Mouse (Mus musculus) gastrocnemius, adult 18-20 months (tissue): ENCODE results near the gene Usp7. TPM values are rescaled to one million over a fixed set of nuclear protein-coding genes. Genes with fewer than 3 reads are reported as not detected.

Experiments used
- DNase-seq: peaks from one replicate; pipeline ENCODE4 v3.0.0; 2021; ENCODE audit warnings: low spot score
- total RNA-seq, 2 experiments: library from RNA; stranded (reverse); gene quantifications; 2 replicates each; pipeline ENCODE4 v1.2.3; 2021

Usp7 gene
- total RNA-seq, 2 experiments from 2014 or later, result 56.1 to 62.5 TPM

GRCm38 (mm10) chr16:8724031-8724430 is 68.1 kb downstream of the Usp7 start:
- DNase-seq, result no peak

- no peak for DNase-seq
These were observed 71.7 kb downstream of the Usp7 start for GRCm38 (mm10) chr16:8720447-8720846.

GRCm38 (mm10) chr16:8717744-8718143 is 74.4 kb downstream of the Usp7 start:
- no peak for DNase-seq

GRCm38 (mm10) chr16:8716300-8716699 is 75.8 kb downstream of the Usp7 start:
- no peak for DNase-seq

- peak; percentile 34 for DNase-seq
These were observed 76.5 kb downstream of the Usp7 start for GRCm38 (mm10) chr16:8715513-8716080.

GRCm38 (mm10) chr16:8714851-8715250 is 77.3 kb downstream of the Usp7 start:
- peak; percentile 51 for DNase-seq

GRCm38 (mm10) chr16:8711998-8712397 is 80.1 kb downstream of the Usp7 start:
- DNase-seq, result peak; percentile 50

GRCm38 (mm10) chr16:8700586-8700985 is 91.5 kb downstream of the Usp7 start:
- no peak for DNase-seq

- no peak for DNase-seq
These were observed 92.6 kb downstream of the Usp7 start for GRCm38 (mm10) chr16:8699556-8699955.

GRCm38 (mm10) chr16:8691206-8691605 is 100.9 kb downstream of the Usp7 start:
- DNase-seq, result no peak

- no peak for DNase-seq
These were observed 102.0 kb downstream of the Usp7 start for GRCm38 (mm10) chr16:8689979-8690656.

GRCm38 (mm10) chr16:8687559-8688112 is 104.5 kb downstream of the Usp7 start:
- DNase-seq, result no peak

GRCm38 (mm10) chr16:8686871-8687535 is 105.1 kb downstream of the Usp7 start:
- no peak for DNase-seq

GRCm38 (mm10) chr16:8686121-8686870 is 105.8 kb downstream of the Usp7 start:
- DNase-seq, result peak; percentile 83

GRCm38 (mm10) chr16:8685087-8685486 is 107.0 kb downstream of the Usp7 start:
- no peak for DNase-seq

GRCm38 (mm10) chr16:8680470-8680869 is 111.6 kb downstream of the Usp7 start, which contains the start of gene Gm5767:
Gene Gm5767 (plus strand): TSS chr16:8680770.
- no peak for DNase-seq

GRCm38 (mm10) chr16:8679780-8680179 is 112.3 kb downstream of the Usp7 start:
- DNase-seq, result no peak

- no peak for DNase-seq
These were observed 113.4 kb downstream of the Usp7 start for GRCm38 (mm10) chr16:8678676-8679075.

GRCm38 (mm10) chr16:8678035-8678434 is 114.1 kb downstream of the Usp7 start:
- DNase-seq, result no peak

GRCm38 (mm10) chr16:8676800-8677199 is 115.3 kb downstream of the Usp7 start:
- peak; percentile 43 for DNase-seq

GRCm38 (mm10) chr16:8676228-8676627 is 115.9 kb downstream of the Usp7 start:
- DNase-seq, result no peak

- DNase-seq, result no peak
These were observed 116.5 kb downstream of the Usp7 start for GRCm38 (mm10) chr16:8675559-8675958.
